Mouse (Mus musculus) bone marrow macrophage, adult 2 months (primary cell): ENCODE measurements around the gene Letm1.

ENCODE experiments used
- CTCF ChIP-seq: IDR thresholded peaks from 2 replicates; pipeline ENCODE4 v1.5.1; 2012; ENCODE audit warnings: low read depth, mild to moderate bottlenecking, low read length, moderate library complexity
- POLR2A ChIP-seq: IDR thresholded peaks from 2 replicates; pipeline ENCODE4 v1.6.1; 2012; ENCODE audit warnings: mild to moderate bottlenecking, low read depth, low read length, borderline replicate concordance

DNA sequence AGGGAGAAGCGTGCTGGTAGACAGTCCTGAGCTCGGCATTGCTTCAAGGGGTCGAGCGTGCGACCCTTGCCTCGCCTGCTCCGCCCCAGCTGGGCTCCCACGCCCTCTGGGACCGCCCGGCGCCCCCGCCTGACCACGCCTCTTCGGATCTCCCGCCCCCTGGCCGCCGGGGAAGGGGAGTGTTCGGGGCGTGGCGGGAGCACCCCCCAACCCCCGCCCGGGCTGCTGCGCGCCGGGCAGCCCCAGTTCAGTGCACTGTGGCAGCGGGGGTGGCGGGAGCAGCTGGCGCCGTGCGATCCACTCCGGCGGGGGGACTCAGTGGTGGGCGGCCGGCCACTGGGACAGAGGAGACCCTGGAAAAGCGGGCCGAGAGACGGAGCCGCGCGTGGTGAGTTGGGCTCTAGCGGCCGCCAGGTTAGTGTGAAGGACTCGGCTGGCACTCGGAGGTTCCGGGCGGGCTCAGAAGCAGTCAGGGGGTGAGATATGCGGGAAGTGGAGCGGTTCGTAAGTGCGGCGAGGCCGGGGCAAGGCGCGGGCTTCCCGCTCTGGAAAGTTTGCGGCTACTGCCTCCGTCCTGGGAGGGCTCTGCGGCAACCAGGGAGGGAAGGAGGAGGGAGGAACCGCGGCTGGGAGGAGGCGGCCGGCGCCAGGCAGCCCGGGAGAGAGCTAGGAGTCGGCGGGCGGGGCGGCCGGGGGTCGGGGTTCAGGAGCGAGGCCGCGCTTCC lies 60.9 kb downstream of the Letm1 start, which contains the start of gene Fgfr3:
- TF ChIP-seq CTCF (no peak), POLR2A (no peak)
